9 mouse cellular contexts compared by ENCODE assay signal in the genomic region with DNA sequence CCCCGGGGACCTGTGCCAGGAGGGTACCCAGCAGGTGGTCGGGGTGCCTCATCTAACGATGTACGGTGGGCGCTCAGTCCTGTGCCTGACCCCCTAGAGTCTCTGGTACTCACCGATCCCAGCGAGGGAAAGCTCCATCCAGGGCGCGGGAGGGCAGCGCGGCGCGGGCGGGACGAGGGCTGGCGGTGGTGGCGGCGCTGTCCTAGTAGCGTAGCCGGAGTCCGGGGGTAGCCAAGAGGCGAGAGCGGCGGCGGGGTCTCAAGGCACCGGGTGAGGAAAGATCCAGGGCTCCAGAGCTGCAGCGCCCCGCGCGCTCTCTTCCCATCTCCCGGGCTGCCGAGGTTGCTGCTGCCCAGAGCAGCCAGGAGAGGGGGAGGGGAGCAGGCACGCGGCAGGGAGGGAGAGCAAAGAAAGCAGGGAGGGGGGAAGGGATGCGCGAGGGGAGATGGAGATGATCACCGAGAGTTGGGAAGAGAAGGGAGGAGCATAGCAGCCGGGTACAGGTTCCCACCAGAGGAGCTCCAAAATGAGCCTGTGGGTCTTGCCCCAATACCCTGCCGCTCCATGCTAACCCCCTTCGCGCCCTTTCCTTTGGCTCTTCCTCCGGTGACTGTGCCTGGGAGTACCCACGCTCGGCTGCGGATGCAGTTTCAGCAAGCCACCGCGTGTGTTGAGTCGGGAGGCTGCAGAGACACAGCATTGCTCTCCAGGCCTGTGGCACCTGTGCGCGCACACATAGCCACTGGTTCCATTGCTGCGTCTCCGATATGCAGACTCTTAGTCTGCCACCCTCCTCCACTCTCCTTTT. TPM values are rescaled to one million over a fixed set of nuclear protein-coding genes. Genes with fewer than 3 reads are reported as not detected.
A peak's percentile ranks its signal among the peaks of the same experiment; 100 is the strongest.
DNase-seq lines count a peak whose midpoint lies in the region; ATAC-seq lines count a peak whose summit lies in the region.
"Had no signal": no experiment of that assay in that cellular context is flagged by ENCODE, and none has a peak within 500 bp of the region (broad histone marks: within the 10 kb centered on the region; RNA-seq: fewer than 3 reads in every experiment).

Gene Fut9, minus strand, starts transcription at position 769 of the 808 bp plus-strand sequence.

- DNase-seq in heart, adult 11 months = no peak
- peak; percentile 93 for DNase-seq in cerebellum, postnatal 25 days
- peak; percentile 71 to 72 for DNase-seq in frontal cortex, postnatal 25 days (ENCODE audit: low spot score in 2 of 2)
- peak; percentile 76 for DNase-seq in layer of hippocampus, adult 11-12 months (ENCODE audit: low spot score)
- no peak for DNase-seq in liver, embryonic 13.5 days
- DNase-seq in right cerebral cortex, adult 2 months (ENCODE audit: low spot score in 2 of 2) = peak; percentile 80 to 84
- DNase-seq in T-cell, adult 2 months (ENCODE audit: low spot score) = no peak

- no peaks in the 10 kb centered on the region for H3K36me3 ChIP-seq in heart, embryonic 14.5 days (ENCODE audit: control insufficient read depth, insufficient read depth, low read length)
- H3K36me3 ChIP-seq in liver, embryonic 13.5 days = no peaks in the 10 kb centered on the region

- no peak within 1 kb of the TSS for H3K9ac ChIP-seq in heart, embryonic 14.5 days (ENCODE audit: low read length)
- no peak within 1 kb of the TSS for H3K9ac ChIP-seq in liver, embryonic 13.5 days

- WGBS in heart, embryonic 14.5 days = under 1% methylated on average over 50 of the region's 52 CpGs
- WGBS in liver, embryonic 13.5 days (ENCODE audit: insufficient replicate concordance) = 2% methylated on average over 51 of the region's 52 CpGs

- peaks cover 3 to 9% of the 10 kb centered on the region in 2 experiments; a peak in 3 of 4 replicates for H3K4me1 ChIP-seq in heart, embryonic 14.5 days (ENCODE audit: control insufficient read depth in 2 of 2, insufficient read depth in 2 of 2, low read length in 2 of 2)
- no peaks in the 10 kb centered on the region for H3K4me1 ChIP-seq in liver, embryonic 13.5 days (replicated peaks)
- H3K4me1 ChIP-seq: megakaryocyte, embryonic 14.5 days had no signal

- H3K27me3 ChIP-seq in heart, embryonic 14.5 days (ENCODE audit: control insufficient read depth, insufficient read depth, low read length) = peaks cover 26% of the 10 kb centered on the region
- peaks cover 17% of the 10 kb centered on the region for H3K27me3 ChIP-seq in liver, embryonic 13.5 days

- peak within 1 kb of the TSS; percentile 90 for H3K4me2 ChIP-seq in heart, embryonic 14.5 days (ENCODE audit: low read length)
- peak within 1 kb of the TSS; percentile 49 for H3K4me2 ChIP-seq in liver, embryonic 13.5 days

- no peak for ATAC-seq in heart, embryonic 14.5 days (ENCODE audit: insufficient number of reproducible peaks, insufficient read depth, low FRiP score, low read depth)
- no peak for ATAC-seq in liver, embryonic 13.5 days (ENCODE audit: low read depth)

- H3K9me3 ChIP-seq in heart, embryonic 14.5 days (ENCODE audit: control insufficient read depth, low read length) = no peaks in the 10 kb centered on the region
- H3K9me3 ChIP-seq in liver, embryonic 13.5 days (replicated peaks) = no peaks in the 10 kb centered on the region

- H3K27ac ChIP-seq in heart, embryonic 14.5 days (replicated peaks in 1 of 2; ENCODE audit: control insufficient read depth in 1 of 2, insufficient read depth in 1 of 2, low read depth in 2 of 2, low read length in 2 of 2) = no peak within 1 kb of the TSS
- H3K27ac ChIP-seq in liver, embryonic 13.5 days = no peak within 1 kb of the TSS

- H3K4me3 ChIP-seq in heart, embryonic 14.5 days (ENCODE audit: control insufficient read depth in 1 of 2, insufficient read depth in 1 of 2, low read depth in 1 of 2, low read length in 2 of 2) = peak within 1 kb of the TSS; percentile 36 to 46
- H3K4me3 ChIP-seq in liver, embryonic 13.5 days (replicated peaks) = peak within 1 kb of the TSS; percentile 32
- H3K4me3 ChIP-seq: megakaryocyte, embryonic 14.5 days had no signal

RNA-seq across cellular contexts. Expression of gene Fut9, which starts in this region (rescaled TPM):
- 0.04 and 0.05 TPM in 2 replicates for polyA plus RNA-seq in heart, embryonic 14.5 days (2014; fragmentation: Nextera tagmentation; extraction: Ambion mirVana)
- polyA plus RNA-seq in liver, embryonic 13.5 days (2015; fragmentation: Nextera tagmentation; extraction: Ambion mirVana) = not detected in 2 replicates

Comparison
In these comparisons a context has a peak if more than half of its experiments do, and no peak if none do; other contexts are left out.
1. DNase-seq: peak in cerebellum, postnatal 25 days (2 of 2), frontal cortex, postnatal 25 days (2 of 2), layer of hippocampus, adult 11-12 months (single experiment) and right cerebral cortex, adult 2 months (2 of 2); none in heart, adult 11 months (single experiment), liver, embryonic 13.5 days (single experiment) and T-cell, adult 2 months (single experiment).